Mouse (Mus musculus) urinary bladder, postnatal 36 days (tissue): ENCODE results near the gene Rab22a.
"Not testable (repeated sequence)": the region's sequence is repeated elsewhere in the genome, so short reads cannot be mapped to it uniquely, and the experiment has no call there.

Source experiments
- DNase-seq, 2 experiments: peaks; one replicate each; pipeline ENCODE4 v3.0.0; 2022; ENCODE audit warnings: low spot score in 2 of 2, mixed read lengths in 1 of 2

Gene Rab22a

GRCm38 (mm10) chr2:173672328-173672896, 12.9 kb downstream of the Rab22a start:
- no peak for DNase-seq

GRCm38 (mm10) chr2:173673469-173673868, 13.9 kb downstream of the Rab22a start:
- DNase-seq = no peak

- DNase-seq = no peak
Measured at GRCm38 (mm10) chr2:173678593-173678992, 19.0 kb downstream of the Rab22a start.

DNA sequence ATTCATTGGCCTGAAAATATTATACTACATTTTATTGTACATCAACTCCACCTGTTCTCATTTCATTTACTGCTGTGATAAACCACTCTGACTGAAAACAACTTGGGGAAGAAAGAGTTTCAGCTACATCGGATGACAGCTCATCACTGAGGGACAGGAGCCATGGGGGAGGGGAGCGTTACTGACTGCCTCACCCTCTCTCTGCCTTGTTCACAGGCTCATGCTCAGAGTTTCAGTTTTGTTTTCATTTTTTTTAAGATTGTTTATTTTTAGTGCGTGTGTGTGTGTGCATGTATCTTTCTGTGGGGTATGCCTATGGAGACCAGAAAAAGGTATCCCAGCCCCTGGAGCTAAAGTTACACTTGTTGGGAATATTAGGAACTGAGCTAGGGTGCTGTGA, 19.7 kb downstream of the Rab22a start:
- DNase-seq = no peak

DNA sequence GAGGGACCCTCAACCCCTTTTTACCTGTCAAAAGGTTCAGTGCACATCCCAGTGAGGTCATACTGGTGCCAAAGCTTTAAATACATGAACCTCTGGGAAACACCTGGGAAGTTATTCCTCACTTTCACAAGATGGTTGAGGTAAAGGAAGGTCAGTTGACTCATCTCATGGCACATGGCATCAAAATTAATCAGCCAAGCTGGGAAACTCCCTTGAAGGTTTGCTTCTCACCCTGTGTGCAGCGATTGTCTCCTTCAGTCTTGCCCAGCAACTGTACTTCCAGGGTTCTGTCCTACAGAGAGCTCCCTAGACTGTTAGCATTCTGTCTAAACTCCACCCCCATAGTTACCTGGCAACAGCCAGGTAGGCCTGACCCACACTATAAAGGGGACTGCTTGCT, 20.6 kb downstream of the Rab22a start:
- no peak for DNase-seq

DNA sequence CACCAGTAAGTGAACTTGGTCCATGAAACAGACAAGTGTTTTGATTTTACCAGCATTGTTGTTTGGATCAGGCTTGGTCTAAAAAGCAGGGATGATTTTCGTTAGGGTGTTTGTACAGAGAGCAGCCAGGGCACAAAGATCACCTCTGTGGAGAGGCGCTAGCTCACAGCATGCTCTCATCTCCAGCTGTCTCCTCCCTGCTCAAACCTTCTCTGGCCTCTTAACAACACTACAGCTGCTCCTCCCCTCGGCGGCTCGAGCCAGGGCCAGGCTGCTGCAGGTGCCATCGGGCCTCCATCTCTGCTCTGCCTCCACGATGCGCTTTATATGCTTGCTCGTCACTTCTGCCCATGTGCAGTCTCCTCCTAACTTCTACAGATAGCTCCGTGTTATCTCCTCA, 23.2 kb downstream of the Rab22a start:
- DNase-seq = no peak

GRCm38 (mm10) chr2:173685781-173686361, 26.3 kb downstream of the Rab22a start:
- no peak for DNase-seq

GRCm38 (mm10) chr2:173687363-173687762, 27.8 kb downstream of the Rab22a start:
- no peak for DNase-seq

DNA sequence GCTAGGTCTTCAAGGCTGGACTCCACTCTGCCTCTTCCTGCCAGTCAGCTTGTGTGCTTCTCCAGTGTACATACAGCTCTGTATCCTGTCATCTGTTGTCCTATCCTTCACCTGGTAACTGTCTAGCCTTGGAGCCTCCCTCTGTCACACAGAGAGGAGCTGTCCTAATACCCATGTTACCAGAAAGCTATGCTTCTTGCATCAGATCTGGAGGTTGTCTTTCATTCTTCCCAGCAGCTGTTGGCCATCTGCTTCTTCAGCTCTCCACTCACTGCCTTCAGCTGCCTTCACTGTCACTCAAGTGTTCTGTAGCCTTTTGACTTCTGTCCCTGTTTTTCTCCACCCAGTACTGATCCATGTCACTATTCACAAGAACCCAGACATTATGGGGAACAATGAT, 30.3 kb downstream of the Rab22a start:
- DNase-seq = no peak

- no peak for DNase-seq
Measured at GRCm38 (mm10) chr2:173691748-173692147, 32.2 kb downstream of the Rab22a start.

GRCm38 (mm10) chr2:173692693-173693092, 33.1 kb downstream of the Rab22a start:
- no peak for DNase-seq

DNA sequence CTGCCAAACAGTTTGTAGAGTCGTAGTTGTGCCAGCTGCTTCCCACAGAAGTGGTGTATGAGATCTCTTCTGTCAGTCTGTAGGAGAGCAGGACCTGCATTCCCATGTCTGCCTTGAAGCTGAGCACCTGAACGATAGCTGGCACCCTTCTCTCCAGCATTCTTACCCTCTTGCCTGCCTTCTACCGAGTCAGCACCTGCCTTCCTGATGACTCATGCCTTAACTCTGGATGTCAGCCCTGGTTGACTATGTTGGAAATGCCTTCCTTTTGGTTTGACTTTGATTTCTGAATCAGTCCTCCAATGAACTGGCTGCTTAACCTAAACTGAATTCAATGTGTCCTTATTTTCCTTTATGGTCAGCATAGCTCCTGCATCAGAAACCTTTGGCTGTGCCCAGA, 39.3 kb downstream of the Rab22a start:
- DNase-seq = peak; percentile 21 to 31

DNA sequence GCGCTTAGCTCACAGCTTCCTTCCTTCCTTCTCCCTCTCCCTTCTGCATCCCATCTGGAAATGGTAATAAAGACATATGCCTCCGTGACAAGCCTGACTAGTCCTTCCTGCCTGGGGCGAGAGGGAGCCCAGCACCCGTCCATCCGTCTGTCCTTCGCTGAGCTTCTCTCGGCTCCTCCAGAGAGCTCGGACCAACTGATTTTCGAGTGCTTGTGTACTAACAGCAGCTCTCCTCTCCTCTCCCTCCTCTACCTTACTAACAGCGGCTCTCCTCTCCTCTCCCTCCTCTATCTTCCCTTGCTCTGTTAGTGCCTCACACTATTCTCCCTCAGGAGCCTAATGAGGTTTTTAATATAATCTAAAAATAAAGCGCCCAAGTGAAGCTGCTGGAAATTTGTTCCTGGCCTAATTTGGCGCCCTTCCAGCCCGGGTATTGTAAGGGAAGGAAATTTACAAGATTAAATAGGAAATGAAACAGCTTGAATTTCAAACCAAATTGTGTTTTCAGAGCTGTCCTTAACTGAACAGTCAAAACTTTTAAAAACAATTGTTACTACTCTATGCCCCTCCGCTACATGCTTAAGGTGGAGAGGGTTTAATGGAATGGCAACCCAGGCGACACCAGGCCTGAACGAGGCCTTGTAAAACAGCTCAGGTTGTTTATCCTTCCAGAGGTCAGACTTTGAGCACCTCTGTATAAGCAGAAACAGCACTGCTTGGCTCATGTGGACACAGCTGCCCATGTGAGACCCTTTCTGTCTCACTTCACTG, 42.7 kb downstream of the Rab22a start:
- no peak for DNase-seq

DNA sequence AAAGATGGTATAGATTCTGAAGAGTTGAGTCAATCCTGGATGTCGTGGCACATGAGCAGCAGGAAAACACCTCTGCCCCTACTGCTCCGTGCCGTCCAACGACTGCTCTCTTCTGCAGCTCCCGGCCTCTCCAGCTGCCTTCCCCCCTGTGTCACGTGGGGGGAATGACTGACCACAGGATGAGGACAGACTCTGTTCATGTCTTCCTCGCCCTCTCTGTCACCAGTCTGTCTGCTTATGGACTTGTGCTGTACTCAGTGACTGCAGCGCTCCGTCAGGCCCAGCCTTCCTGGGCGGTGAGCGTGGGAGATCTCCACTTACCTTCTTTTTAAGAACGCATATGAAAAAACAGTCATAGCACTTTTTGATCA, 43.3 kb downstream of the Rab22a start:
- DNase-seq = no peak

DNA sequence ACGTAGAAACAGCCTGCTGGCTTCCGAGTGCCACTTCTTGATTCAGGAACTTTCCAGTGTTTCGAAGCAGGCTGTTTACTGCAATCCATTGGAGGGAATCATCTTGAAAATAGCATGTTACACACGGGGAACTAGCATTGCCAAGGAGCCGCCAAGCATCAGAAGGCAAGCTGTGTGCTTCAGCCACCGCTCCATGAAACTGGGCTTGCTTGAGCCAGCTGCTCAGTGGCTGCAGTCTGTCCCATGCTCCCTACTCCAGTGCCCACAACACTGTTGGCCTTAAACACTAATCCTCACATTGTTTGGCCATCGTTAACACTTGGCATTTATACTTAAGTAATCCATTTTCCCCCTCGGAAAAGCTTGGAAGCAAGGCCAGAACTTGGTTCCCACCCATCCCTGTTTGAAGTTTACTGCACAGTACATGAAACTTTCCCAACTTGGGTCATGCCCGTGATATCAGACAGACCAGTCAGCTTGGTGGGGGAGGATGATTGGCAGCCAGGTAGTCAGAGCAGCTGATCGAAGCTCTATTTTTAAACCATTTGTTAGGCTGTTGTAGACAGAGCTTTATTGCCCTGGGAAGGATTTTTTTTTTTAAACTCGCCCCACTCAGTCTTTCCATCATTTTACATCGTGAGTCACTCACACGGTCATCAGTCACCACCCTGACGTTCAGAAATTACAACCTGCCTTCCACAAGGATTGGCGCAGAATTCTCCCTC, 46.4 kb downstream of the Rab22a start:
- DNase-seq = no peak

DNA sequence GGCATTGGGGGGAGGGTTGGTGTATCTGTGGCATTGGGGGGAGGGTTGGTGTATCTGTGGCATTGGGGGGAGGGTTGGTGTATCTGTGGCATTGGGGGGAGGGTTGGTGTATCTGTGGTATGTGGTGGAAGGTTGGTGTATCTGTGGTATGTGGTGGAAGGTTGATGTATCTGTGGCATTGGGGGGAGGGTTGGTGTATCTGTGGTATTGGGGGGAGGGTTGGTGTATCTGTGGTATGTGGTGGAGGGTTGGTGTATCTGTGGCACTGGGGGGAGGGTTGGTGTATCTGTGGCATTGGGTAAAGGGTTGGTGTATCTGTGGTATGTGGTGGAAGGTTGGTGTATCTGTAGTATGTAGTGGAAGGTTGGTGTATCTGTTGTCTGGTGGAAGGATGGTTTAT, 48.1 kb downstream of the Rab22a start:
- DNase-seq = not testable (repeated sequence)

DNA sequence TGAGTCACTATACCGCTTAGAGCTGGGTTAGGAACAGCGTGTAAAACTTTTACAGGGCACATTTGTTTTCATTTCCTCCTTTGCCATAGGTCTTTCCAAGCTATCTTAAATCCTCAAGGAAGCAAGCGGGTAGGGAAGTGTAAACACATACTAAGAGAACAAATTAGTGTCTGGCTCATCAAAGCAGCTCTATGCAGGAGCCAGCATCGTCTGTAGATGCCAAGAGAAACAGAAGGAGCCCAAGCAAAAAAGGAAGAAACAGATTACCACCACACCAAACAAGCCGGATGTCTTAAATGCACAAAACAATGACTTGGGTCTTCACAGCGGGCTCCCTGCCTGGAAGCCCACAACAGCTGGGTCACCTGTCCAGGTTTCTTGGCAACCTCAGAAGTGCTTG, 50.6 kb downstream of the Rab22a start:
- no peak for DNase-seq

DNA sequence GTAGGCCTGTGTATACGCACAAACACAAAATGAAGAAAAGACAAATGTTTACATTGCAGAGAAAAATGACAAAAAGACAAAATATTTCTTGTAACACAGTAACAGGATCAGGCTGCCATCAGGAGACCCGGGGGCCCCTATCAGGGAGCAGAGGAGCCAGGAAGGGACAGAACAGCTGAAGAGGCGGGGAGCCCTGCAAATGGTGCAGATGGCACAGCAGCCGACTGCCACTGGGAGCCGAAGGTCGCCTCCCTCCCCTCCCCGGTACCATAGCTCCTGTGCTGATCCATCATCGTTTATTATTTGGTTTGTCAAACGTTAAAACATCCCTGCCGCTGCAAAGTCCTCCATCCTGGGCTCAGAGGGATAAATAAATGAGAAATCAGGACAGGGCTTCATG, 53.1 kb downstream of the Rab22a start:
- DNase-seq = no peak

DNA sequence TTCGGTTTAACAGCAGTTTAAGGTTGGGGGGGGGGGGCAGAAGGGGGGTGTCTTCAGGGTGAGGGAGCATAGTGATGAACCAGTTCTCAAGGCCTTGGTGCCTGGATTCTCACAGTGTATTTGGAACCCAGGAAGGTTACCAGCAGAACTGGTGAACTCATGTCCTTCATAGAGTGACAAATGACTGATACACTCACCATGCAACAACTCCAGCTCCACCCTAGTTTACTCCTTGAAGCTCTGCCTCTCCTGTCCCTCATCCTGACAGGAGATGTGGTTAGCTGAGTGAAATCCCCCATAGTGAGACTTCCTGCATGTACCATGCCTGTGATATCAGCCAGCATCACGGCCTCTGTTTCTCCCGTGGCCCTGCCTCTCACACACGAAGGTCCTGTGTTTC, 53.7 kb downstream of the Rab22a start:
- DNase-seq = no peak

- no peak for DNase-seq
Measured at GRCm38 (mm10) chr2:173714620-173715218, 55.2 kb downstream of the Rab22a start.

DNA sequence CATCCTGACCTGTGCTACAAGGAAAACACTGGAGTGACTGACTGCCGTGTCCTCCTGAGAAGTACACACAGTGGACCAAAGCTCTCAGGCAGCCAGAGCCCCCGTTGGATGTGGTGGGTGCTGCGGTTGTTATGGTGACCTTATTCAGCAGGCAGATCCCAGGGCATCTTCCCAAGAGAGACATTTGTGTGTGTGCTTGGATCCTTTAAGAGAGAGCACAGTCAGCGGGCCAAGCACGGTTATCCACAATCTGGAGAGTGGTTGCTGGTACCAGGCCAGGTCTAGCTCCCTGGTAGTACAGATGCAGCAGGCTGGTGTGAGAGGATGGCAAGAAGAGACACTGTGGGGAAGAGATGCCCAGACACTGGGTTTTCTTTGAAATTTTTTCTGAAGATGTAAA, 57.4 kb downstream of the Rab22a start:
- DNase-seq = no peak

DNA sequence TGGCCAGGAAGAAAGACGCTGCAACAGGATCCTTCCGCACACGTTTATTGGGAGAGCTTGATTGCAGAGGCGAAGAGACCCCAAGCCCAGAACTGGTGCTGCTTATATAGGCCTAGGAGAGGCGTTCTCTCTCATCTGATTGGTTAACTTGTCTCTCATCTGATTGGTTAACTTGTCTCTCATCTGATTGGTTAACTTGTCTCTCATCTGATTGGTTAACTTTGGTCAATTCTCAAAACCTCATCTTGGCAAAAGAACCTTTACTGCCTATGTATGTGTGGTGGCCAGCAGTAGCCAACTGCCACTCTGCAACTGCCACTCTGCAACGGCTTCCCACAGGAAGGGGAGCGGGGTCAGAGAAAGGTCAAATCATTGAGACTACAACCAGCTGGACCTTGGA, 59.6 kb downstream of the Rab22a start, which contains the start of gene 1700010B08Rik:
Gene 1700010B08Rik, plus strand, starts transcription at position 301 of the 400 bp plus-strand sequence.
- DNase-seq = not testable (repeated sequence)
